Mouse (Mus musculus) C2C12 (cell line): ENCODE data around the gene Fcer1g. TPM values are rescaled to one million over a fixed set of nuclear protein-coding genes. Genes with fewer than 3 reads are reported as not detected.

Source experiments
- H3K27me3 ChIP-seq: one replicate; pipeline ENCODE4 v1.6.1; 2011; ENCODE audit not compliant: control insufficient read depth, insufficient read depth, insufficient read length
- H3K36me3 ChIP-seq: one replicate; pipeline ENCODE4 v1.6.1; 2011; ENCODE audit not compliant: control insufficient read depth, insufficient read depth
- H3K4me3 ChIP-seq: one replicate; pipeline ENCODE4 v1.5.1; 2011; ENCODE audit warnings: mild to moderate bottlenecking, control low read depth; ENCODE audit not compliant: poor library complexity, insufficient read depth, severe bottlenecking
- H3K79me2 ChIP-seq: one replicate; pipeline ENCODE4 v1.6.1; 2011; ENCODE audit not compliant: control insufficient read depth, insufficient read depth
- H3K79me3 ChIP-seq: one replicate; pipeline ENCODE4 v1.6.1; 2011; ENCODE audit warnings: low read depth, control low read depth
- H3ac ChIP-seq: one replicate; pipeline ENCODE3; 2011; ENCODE audit warnings: low read depth; ENCODE audit not compliant: control insufficient read depth, insufficient read length
- CEBPB ChIP-seq: IDR thresholded peaks from one replicate; pipeline ENCODE4 v1.6.1; 2011; ENCODE audit warnings: low read depth, mild to moderate bottlenecking, control low read depth, moderate library complexity
- CTCF ChIP-seq: IDR thresholded peaks from one replicate; pipeline ENCODE4 v1.5.1; 2011; ENCODE audit not compliant: control insufficient read depth, insufficient read depth, insufficient read length
- FOSL1 ChIP-seq: IDR thresholded peaks from one replicate; pipeline ENCODE4 v1.8.0; 2011; ENCODE audit warnings: mild to moderate bottlenecking, low read length; ENCODE audit not compliant: poor library complexity, insufficient read depth, severe bottlenecking
- MAX ChIP-seq: IDR thresholded peaks from one replicate; pipeline ENCODE4 v1.6.1; 2011; ENCODE audit warnings: mild to moderate bottlenecking, control low read depth
- MYOD1 ChIP-seq: IDR thresholded peaks from one replicate; pipeline ENCODE4 v1.6.1; 2011; ENCODE audit warnings: low read depth; ENCODE audit not compliant: control insufficient read depth, insufficient read length
- MYOG ChIP-seq: IDR thresholded peaks from one replicate; pipeline ENCODE4 v1.6.1; 2011; ENCODE audit not compliant: control insufficient read depth, insufficient read length; ENCODE audit errors: extremely low read depth
- USF1 ChIP-seq: IDR thresholded peaks from one replicate; pipeline ENCODE4 v1.6.1; 2011; ENCODE audit warnings: low read depth, mild to moderate bottlenecking, control low read depth, moderate library complexity
- polyA plus RNA-seq: library from polyadenylated mRNA; unstranded; fragments of >200 nt; fragmentation: generic; extraction: Trizol; gene quantifications from one replicate; pipeline ENCODE4 v1.2.1, GENCODE M21; 2012; ENCODE audit warnings: missing spikeins

The Fcer1g gene
- polyA plus RNA-seq, 1 experiment: not detected

GRCm38 (mm10) chr1:171256095-171256818, 22.1 kb upstream of the Fcer1g start:
- H3K27me3 ChIP-seq: no peaks in the 10 kb centered on the region
- no peaks in the 10 kb centered on the region for H3K79me3 ChIP-seq
- no peak overlapping the region for H3K4me3 ChIP-seq
- no peak overlapping the region for H3ac ChIP-seq
- TF ChIP-seq CTCF (no peak), MYOD1 (no peak), CEBPB (no peak), MAX (no peak), USF1 (no peak), FOSL1 (no peak), MYOG (no peak)
- H3K36me3 ChIP-seq: peaks cover 9% of the 10 kb centered on the region
- H3K79me2 ChIP-seq: no peaks in the 10 kb centered on the region

GRCm38 (mm10) chr1:171252415-171252814, 18.2 kb upstream of the Fcer1g start:
- H3K36me3 ChIP-seq: peaks cover 5% of the 10 kb centered on the region
- no peak for TF ChIP-seq USF1
- TF ChIP-seq MYOD1: no peak
- no peak for TF ChIP-seq MYOG
- TF ChIP-seq MAX: no peak
- no peaks in the 10 kb centered on the region for H3K79me2 ChIP-seq
- no peak overlapping the region for H3ac ChIP-seq
- no peak overlapping the region for H3K4me3 ChIP-seq
- H3K27me3 ChIP-seq: no peaks in the 10 kb centered on the region
- no peaks in the 10 kb centered on the region for H3K79me3 ChIP-seq

- H3K27me3 ChIP-seq: no peaks in the 10 kb centered on the region
- peaks cover 5% of the 10 kb centered on the region for H3K36me3 ChIP-seq
- H3ac ChIP-seq: peak overlapping the region; percentile 72
- H3K4me3 ChIP-seq: peak overlapping the region; percentile 29
- H3K79me3 ChIP-seq: peaks cover under 1% of the 10 kb centered on the region
- TF ChIP-seq CEBPB (no peak), FOSL1 (no peak), CTCF (no peak)
- peaks cover 1% of the 10 kb centered on the region for H3K79me2 ChIP-seq
Measured at GRCm38 (mm10) chr1:171251594-171252324, 17.6 kb upstream of the Fcer1g start.

DNA sequence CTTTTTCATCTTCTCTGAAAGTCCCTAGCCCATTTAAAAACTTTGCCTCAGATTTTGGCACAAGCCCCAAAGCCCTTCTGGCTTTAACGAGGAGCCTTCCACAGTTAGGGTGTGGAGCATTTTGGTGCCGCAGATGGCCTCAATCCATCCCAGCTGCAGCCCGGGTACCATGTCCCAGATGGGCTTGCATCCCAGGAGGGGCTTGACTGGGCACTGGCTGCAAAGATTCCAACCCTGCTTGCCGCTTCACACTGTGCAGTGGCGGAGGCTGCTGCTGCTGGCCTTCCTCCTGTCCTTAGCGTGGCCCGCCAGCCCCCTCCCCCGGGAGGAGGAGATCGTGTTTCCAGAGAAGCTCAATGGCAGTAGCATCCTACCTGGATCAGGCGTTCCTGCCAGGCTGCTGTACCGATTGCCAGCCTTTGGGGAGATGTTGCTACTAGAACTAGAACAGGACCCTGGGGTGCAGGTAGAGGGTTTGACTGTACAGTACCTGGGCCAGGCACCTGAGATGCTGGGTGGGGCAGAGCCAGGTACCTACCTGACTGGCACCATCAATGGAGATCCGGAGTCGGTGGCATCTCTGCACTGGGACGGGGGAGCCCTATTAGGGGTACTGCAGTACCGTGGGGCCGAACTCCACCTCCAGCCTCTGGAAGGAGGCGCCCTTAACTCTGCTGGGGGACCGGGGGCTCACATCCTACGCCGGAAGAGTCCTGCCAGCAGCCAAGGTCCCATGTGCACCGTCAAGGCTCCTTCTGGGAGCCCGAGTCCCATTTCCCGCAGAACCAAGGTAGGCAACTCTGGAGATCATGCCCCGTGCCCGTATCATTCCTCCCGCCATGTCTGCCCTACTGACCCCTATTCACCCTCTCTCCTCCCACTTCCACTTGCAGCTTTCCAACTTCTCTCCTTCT, 16.8 kb upstream of the Fcer1g start, which contains the start of gene Ndufs2:
Gene Ndufs2 (minus strand): TSS at position 709 of the 914 bp plus-strand sequence.
- Histone ChIP-seq H3K79me2 (peaks cover 9% of the 10 kb centered on the region), H3K4me3 (peak within 1 kb of the TSS; percentile 29), H3K36me3 (peaks cover 5% of the 10 kb centered on the region), H3K27me3 (no peaks in the 10 kb centered on the region), H3K79me3 (peaks cover 8% of the 10 kb centered on the region), H3ac (peak within 1 kb of the TSS; percentile 72)
- TF ChIP-seq FOSL1 (no peak), CTCF (no peak), CEBPB (no peak), MAX (no peak), MYOD1 (no peak), MYOG (no peak), USF1 (no peak)

- peak within 1 kb of the TSS; percentile 29 for H3K4me3 ChIP-seq
Measured at GRCm38 (mm10) chr1:171249913-171250600, 15.9 kb upstream of the Fcer1g start, which contains the start of gene Adamts4. Adamts4 (plus strand) TSS chr1:171250421.

More at GRCm38 (mm10) chr1:171249913-171250600, 15.9 kb upstream of the Fcer1g start, which contains the start of gene Adamts4:
- Histone ChIP-seq H3K79me2 (peaks cover 18% of the 10 kb centered on the region), H3K36me3 (peaks cover 5% of the 10 kb centered on the region), H3K27me3 (no peaks in the 10 kb centered on the region), H3K79me3 (peaks cover 15% of the 10 kb centered on the region), H3ac (peak within 1 kb of the TSS; percentile 72)
- TF ChIP-seq MYOD1 (peak; percentile 57), MYOG (no peak)
